Mouse (Mus musculus): Measurements from ENCODE around the gene Timm9. TPM values are rescaled to one million over a fixed set of nuclear protein-coding genes. Genes with fewer than 3 reads are reported as not detected.

Timm9 gene
- total and polyA plus RNA-seq, 3 experiments, result 68.4 to 147 TPM; not detected in 1

- no peaks in the 10 kb centered on the region for H3K9me3 ChIP-seq (replicated peaks; ENCODE audit: insufficient read depth, low read length)
- no peaks in the 10 kb centered on the region for H3K27me3 ChIP-seq (ENCODE audit: control insufficient read depth in 1 of 2, insufficient read depth in 2 of 2, low read length in 2 of 2)
- peaks cover 39% of the 10 kb centered on the region for H3K79me2 ChIP-seq (ENCODE audit: control insufficient read depth, insufficient read depth, low read length, poor library complexity)
- H3K4me1 ChIP-seq (ENCODE audit: control insufficient read depth in 1 of 2, insufficient read depth in 2 of 2, low read length in 2 of 2), result peaks cover 0 to 7% of the 10 kb centered on the region in 2 experiments; a peak in 2 of 4 replicates
- H3K4me3 ChIP-seq (ENCODE audit: control insufficient read depth in 1 of 2, insufficient read depth in 1 of 2, low read depth in 2 of 2, low read length in 2 of 2), result peak overlapping the region; percentile 70 to 81
- no peak overlapping the region for H3K27ac ChIP-seq (ENCODE audit: control insufficient read depth, low read depth, low read length)
- TF ChIP-seq ZKSCAN1 (IDR thresholded peaks at IDR 0.05; ENCODE audit: low read depth, low read length), result no peak
- no peak for TF ChIP-seq POLR2A (IDR thresholded peaks at IDR 0.05; ENCODE audit: control insufficient read depth in 1 of 2, insufficient read depth in 1 of 2, low read depth in 1 of 2, low read length in 2 of 2, poor library complexity in 1 of 2)
- TF ChIP-seq TCF12 (IDR thresholded peaks at IDR 0.05; ENCODE audit: low read depth, low read length), result no peak
- TF ChIP-seq JUND (IDR thresholded peaks at IDR 0.05; ENCODE audit: low read depth, low read length), result no peak
- no peak for TF ChIP-seq MEF2A (IDR thresholded peaks at IDR 0.05; ENCODE audit: extremely low read depth, insufficient replicate concordance, low read depth, low read length, poor library complexity, severe bottlenecking)
- no peak for TF ChIP-seq ZNF384 (IDR thresholded peaks at IDR 0.05; ENCODE audit: low read depth, low read length)
- TF ChIP-seq ZMIZ1 (IDR thresholded peaks at IDR 0.05; ENCODE audit: low read depth, low read length), result no peak
- TF ChIP-seq MYC (IDR thresholded peaks at IDR 0.05; ENCODE audit: low read depth, low read length), result no peak
- no peak for TF ChIP-seq UBTF (IDR thresholded peaks at IDR 0.05; ENCODE audit: borderline replicate concordance, insufficient read depth, low read depth, low read length)
- no peak for TF ChIP-seq MAX (IDR thresholded peaks at IDR 0.05; ENCODE audit: low read length)
- TF ChIP-seq CHD2 (IDR thresholded peaks at IDR 0.05; ENCODE audit: low read length), result no peak
- TF ChIP-seq MXI1 (IDR thresholded peaks at IDR 0.05; ENCODE audit: low read depth, low read length), result no peak; the same call in 1 of the 2 replicates
- TF ChIP-seq USF2 (IDR thresholded peaks at IDR 0.05; ENCODE audit: borderline replicate concordance in 1 of 2, insufficient read depth in 1 of 2, low read depth in 1 of 2, low read length in 2 of 2), result no peak
- TF ChIP-seq RAD21 (IDR thresholded peaks at IDR 0.05; ENCODE audit: low read depth, low read length), result no peak
- no peak for TF ChIP-seq MAFK (IDR thresholded peaks at IDR 0.05; ENCODE audit: borderline replicate concordance, low read depth, low read length)
- H3K36me3 ChIP-seq (ENCODE audit: control insufficient read depth in 1 of 2, insufficient read depth in 2 of 2, low read length in 2 of 2), result peaks cover 5 to 21% of the 10 kb centered on the region in 2 experiments
- peak; percentile 52 for DNase-seq (ENCODE audit: low read depth, low spot score)
- H3K9ac ChIP-seq (ENCODE audit: control insufficient read depth, low read depth, low read length, poor library complexity, severe bottlenecking), result peak overlapping the region; percentile 87
Observed at GRCm38 (mm10) chr12:71135581-71135980, 903 bp downstream of the Timm9 start.

- no peaks in the 10 kb centered on the region for H3K4me1 ChIP-seq (ENCODE audit: control insufficient read depth in 1 of 2, insufficient read depth in 2 of 2, low read length in 2 of 2)
- H3K79me2 ChIP-seq (ENCODE audit: control insufficient read depth, insufficient read depth, low read length, poor library complexity), result 0 out of 2 replicates have a peak, but pooled peaks cover 5% of the 10 kb centered on the region
- TF ChIP-seq TCF12 (IDR thresholded peaks at IDR 0.05; ENCODE audit: low read depth, low read length) (no peak), CTCF (IDR thresholded peaks at IDR 0.05 in 2 of 3, conservative IDR thresholded peaks at IDR 0.05 in 1 of 3; ENCODE audit: control insufficient read depth in 1 of 3, insufficient read depth in 1 of 3, low read depth in 2 of 3, low read length in 3 of 3, poor library complexity in 1 of 3, severe bottlenecking in 1 of 3) (no peak), NRF1 (IDR thresholded peaks at IDR 0.05; ENCODE audit: insufficient read depth, low read depth, low read length, poor library complexity, severe bottlenecking) (no peak), E2F4 (IDR thresholded peaks at IDR 0.05; ENCODE audit: borderline replicate concordance, low read depth, low read length) (no peak), ZNF384 (IDR thresholded peaks at IDR 0.05; ENCODE audit: low read depth, low read length) (no peak), USF2 (IDR thresholded peaks at IDR 0.05; ENCODE audit: borderline replicate concordance in 1 of 2, insufficient read depth in 1 of 2, low read depth in 1 of 2, low read length in 2 of 2) (no peak), ETS1 (IDR thresholded peaks at IDR 0.05; ENCODE audit: low read depth, low read length) (no peak), MAZ (IDR thresholded peaks at IDR 0.05; ENCODE audit: low read depth, low read length) (no peak), TBP (IDR thresholded peaks at IDR 0.05; ENCODE audit: low read depth, low read length) (no peak), RCOR1 (IDR thresholded peaks at IDR 0.05; ENCODE audit: low read depth, low read length) (no peak), MYC (IDR thresholded peaks at IDR 0.05; ENCODE audit: low read depth, low read length) (no peak), UBTF (IDR thresholded peaks at IDR 0.05; ENCODE audit: borderline replicate concordance, insufficient read depth, low read depth, low read length) (no peak), ELF1 (IDR thresholded peaks at IDR 0.05; ENCODE audit: low read depth, low read length) (no peak), JUND (IDR thresholded peaks at IDR 0.05; ENCODE audit: low read depth, low read length) (no peak), USF1 (IDR thresholded peaks at IDR 0.05; ENCODE audit: low read depth, low read length) (no peak), CHD2 (IDR thresholded peaks at IDR 0.05; ENCODE audit: low read length) (no peak), MYB (IDR thresholded peaks at IDR 0.05; ENCODE audit: low read depth, low read length) (no peak)
- DNase-seq (ENCODE audit: low read depth, low spot score), result no peak
- H3K36me3 ChIP-seq (ENCODE audit: control insufficient read depth in 1 of 2, insufficient read depth in 2 of 2, low read length in 2 of 2), result peaks cover 0 to 17% of the 10 kb centered on the region in 2 experiments
- H3K27ac ChIP-seq (ENCODE audit: control insufficient read depth, low read depth, low read length), result no peak overlapping the region
- no peak overlapping the region for H3K4me3 ChIP-seq (ENCODE audit: control insufficient read depth in 1 of 2, insufficient read depth in 1 of 2, low read depth in 2 of 2, low read length in 2 of 2)
- H3K27me3 ChIP-seq (ENCODE audit: control insufficient read depth in 1 of 2, insufficient read depth in 2 of 2, low read length in 2 of 2), result no peaks in the 10 kb centered on the region
- no peak overlapping the region for H3K9ac ChIP-seq (ENCODE audit: control insufficient read depth, low read depth, low read length, poor library complexity, severe bottlenecking)
- H3K9me3 ChIP-seq (replicated peaks; ENCODE audit: insufficient read depth, low read length), result no peaks in the 10 kb centered on the region
Observed at GRCm38 (mm10) chr12:71123286-71123685, 13.2 kb downstream of the Timm9 start.
